Mouse (Mus musculus) spleen, adult 2 months (tissue): ENCODE data around the gene Ola1.

Experiments used
- CTCF ChIP-seq: fragments of 200-500 bp; IDR thresholded peaks from 2 replicates; pipeline ENCODE4 v1.5.1; 2011; ENCODE audit warnings: mild to moderate bottlenecking, inconsistent platforms; ENCODE audit not compliant: insufficient read depth, insufficient read length, insufficient replicate concordance; ENCODE audit errors: extremely low read depth
- POLR2A ChIP-seq: fragments of 200-500 bp; IDR thresholded peaks from 2 replicates; pipeline ENCODE4 v1.6.1; 2011; ENCODE audit warnings: low read depth, low read length, inconsistent platforms

DNA sequence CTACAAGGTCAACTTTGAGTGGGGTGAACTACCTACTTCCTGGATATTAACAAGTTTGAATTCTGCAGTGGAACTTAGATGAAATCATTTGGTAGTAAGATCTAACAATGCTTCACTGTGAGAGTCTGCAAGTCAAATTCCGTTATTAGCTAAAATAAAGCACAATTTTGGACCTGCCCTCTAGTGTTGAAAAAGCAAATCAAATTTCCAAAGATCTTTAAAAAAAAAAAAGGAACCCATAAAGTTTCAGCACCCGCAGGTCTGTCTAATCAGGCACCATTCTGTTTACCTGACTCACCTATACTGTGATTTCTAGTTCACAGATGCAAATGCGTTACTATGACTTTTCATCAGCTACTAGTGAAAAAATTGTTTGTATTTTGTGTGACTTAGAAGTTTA, 122.2 kb downstream of the Ola1 start:
- TF ChIP-seq CTCF, result no peak
- no peak for TF ChIP-seq POLR2A
